Mouse (Mus musculus) erythroblast, embryonic 14.5 days (primary cell): ENCODE data around the gene Ost4.

Experiments used
- GATA1 ChIP-seq: IDR thresholded peaks from 2 replicates; pipeline ENCODE4 v1.6.1; 2012; ENCODE audit warnings: low read length, inconsistent platforms, mixed read lengths
- TAL1 ChIP-seq: IDR thresholded peaks from 3 replicates; pipeline ENCODE4 v1.6.1; 2012; ENCODE audit warnings: low read length, inconsistent platforms, mixed read lengths

- TF ChIP-seq GATA1 (no peak), TAL1 (no peak)
Measured at GRCm38 (mm10) chr5:30914849-30915248, 7.3 kb upstream of the Ost4 start.
